Mouse (Mus musculus) hindbrain, embryonic 11.5 days (tissue): ENCODE measurements around the gene Gm45799. TPM values are rescaled to one million over a fixed set of nuclear protein-coding genes. Genes with fewer than 3 reads are reported as not detected.

Source experiments
- ATAC-seq: fragments of 200-750 bp; cut with Nextera tagmentation; 2 replicates; pipeline ENCODE4 v1.8.0; 2017; ENCODE audit warnings: mild to moderate bottlenecking, moderate TSS enrichment, moderate library complexity; ENCODE audit not compliant: low FRiP score
- DNase-seq: peaks from one replicate; pipeline ENCODE4 v3.0.0-alpha.2; 2015; ENCODE audit warnings: low spot score
- H3K27ac ChIP-seq: fragments of 300-500 bp; sonication (generic); 2 replicates; pipeline ENCODE4 v1.5.1; 2014; ENCODE audit warnings: mild to moderate bottlenecking, low read depth, low read length
- H3K27me3 ChIP-seq: fragments of 300-500 bp; sonication (generic); 2 replicates; pipeline ENCODE4 v1.6.1; 2014; ENCODE audit warnings: mild to moderate bottlenecking, low read length, moderate library complexity, mixed read lengths; ENCODE audit not compliant: control insufficient read depth, insufficient read depth
- H3K36me3 ChIP-seq: fragments of 300-500 bp; sonication (generic); 2 replicates; pipeline ENCODE4 v1.6.1; 2014; ENCODE audit warnings: mild to moderate bottlenecking, low read length, moderate library complexity, mixed read lengths; ENCODE audit not compliant: control insufficient read depth, insufficient read depth
- H3K4me1 ChIP-seq: fragments of 300-500 bp; sonication (generic); replicated peaks from 2 replicates; pipeline ENCODE4 v1.6.1; 2014; ENCODE audit warnings: low read length, mixed read lengths; ENCODE audit not compliant: control insufficient read depth, insufficient read depth
- H3K4me2 ChIP-seq: fragments of 300-500 bp; sonication (generic); replicated peaks from 2 replicates; pipeline ENCODE4 v1.6.1; 2014; ENCODE audit warnings: mild to moderate bottlenecking, low read depth, low read length
- H3K4me3 ChIP-seq: fragments of 300-500 bp; sonication (generic); 2 replicates; pipeline ENCODE4 v1.5.1; 2014; ENCODE audit warnings: low read depth, low read length
- H3K9ac ChIP-seq: fragments of 300-500 bp; sonication (generic); 2 replicates; pipeline ENCODE4 v1.6.1; 2014; ENCODE audit warnings: low read depth, low read length
- H3K9me3 ChIP-seq: fragments of 300-500 bp; sonication (generic); 2 replicates; pipeline ENCODE4 v1.6.1; 2016; ENCODE audit warnings: low read length; ENCODE audit not compliant: control insufficient read depth
- WGBS: fragments of 180-500 bp; shearing (Covaris S2); extraction: QIAGEN DNeasy Blood & Tissue Kit; methylation state at CpG from one replicate; pipeline ENCODE4 v1.1.7; 2014; 5-methylcytosine and 5-hydroxymethylcytosine counted together
- polyA plus RNA-seq: library from polyadenylated mRNA; unstranded; fragments of >200 nt; fragmentation: Nextera tagmentation; extraction: Ambion mirVana; gene quantifications from 2 replicates; pipeline ENCODE4 v1.2.1, GENCODE M21; 2014

Gene Gm45799
- polyA plus RNA-seq, result 10.2 and 10.8 TPM in 2 replicates

GRCm38 (mm10) chr7:105640233-105640893, at the start of gene Gm45799, which contains the start of gene Arfip2:
TSS of gene Gm45799 (plus strand) at chr7:105640552.
TSS of gene Arfip2 (minus strand) at chr7:105640416.
- WGBS, result under 1% methylated on average over 44 of the region's 45 CpGs
- 0 out of 2 replicates have a peak, but pooled peaks cover 5% of the 10 kb centered on the region for H3K4me1 ChIP-seq
- no peaks in the 10 kb centered on the region for H3K27me3 ChIP-seq
- peak within 1 kb of the TSS; percentile 76 for H3K4me3 ChIP-seq
- ATAC-seq (peak; percentile 97), DNase-seq (peak; percentile 98)
- peak within 1 kb of the TSS; percentile 76 for H3K27ac ChIP-seq
- H3K4me2 ChIP-seq, result peak within 1 kb of the TSS; percentile 95
- H3K36me3 ChIP-seq, result no peaks in the 10 kb centered on the region
- no peaks in the 10 kb centered on the region for H3K9me3 ChIP-seq
- peak within 1 kb of the TSS; percentile 82 for H3K9ac ChIP-seq

- 37% methylated on average over 9 of the region's 9 CpGs for WGBS
- H3K4me2 ChIP-seq, result no peak overlapping the region
- peak; percentile 65; the same call in 1 of the 2 replicates for ATAC-seq
These were observed 37.3 kb upstream of the Gm45799 start for GRCm38 (mm10) chr7:105602860-105603623.

GRCm38 (mm10) chr7:105608467-105608866, 31.9 kb upstream of the Gm45799 start:
- ATAC-seq (no peak), DNase-seq (no peak)
- H3K4me1 ChIP-seq, result no peaks in the 10 kb centered on the region
- H3K9ac ChIP-seq, result no peak overlapping the region
- H3K36me3 ChIP-seq, result peaks cover 4% of the 10 kb centered on the region; the same call in 1 of the 2 replicates
- WGBS, result 87% methylated on average over 3 of the region's 3 CpGs
- H3K4me2 ChIP-seq, result no peak overlapping the region
- no peak overlapping the region for H3K27ac ChIP-seq
- no peaks in the 10 kb centered on the region for H3K27me3 ChIP-seq
- H3K4me3 ChIP-seq, result no peak overlapping the region
- H3K9me3 ChIP-seq, result no peaks in the 10 kb centered on the region

More at GRCm38 (mm10) chr7:105602860-105603623, 37.3 kb upstream of the Gm45799 start:
- Histone ChIP-seq H3K9me3 (no peaks in the 10 kb centered on the region), H3K4me1 (no peaks in the 10 kb centered on the region), H3K27me3 (no peaks in the 10 kb centered on the region), H3K4me3 (no peak overlapping the region), H3K27ac (no peak overlapping the region), H3K9ac (no peak overlapping the region), H3K36me3 (no peaks in the 10 kb centered on the region)
- peak; percentile 77 for DNase-seq

GRCm38 (mm10) chr7:105611767-105612166, 28.6 kb upstream of the Gm45799 start:
- peaks cover 6% of the 10 kb centered on the region; the same call in 1 of the 2 replicates for H3K36me3 ChIP-seq
- no peak overlapping the region for H3K4me3 ChIP-seq
- no peak overlapping the region for H3K9ac ChIP-seq
- no peaks in the 10 kb centered on the region for H3K27me3 ChIP-seq
- 100% methylated on average over 1 of the region's 1 CpGs for WGBS
- ATAC-seq (no peak), DNase-seq (no peak)
- H3K4me1 ChIP-seq, result no peaks in the 10 kb centered on the region
- H3K9me3 ChIP-seq, result no peaks in the 10 kb centered on the region
- H3K4me2 ChIP-seq, result no peak overlapping the region
- no peak overlapping the region for H3K27ac ChIP-seq

GRCm38 (mm10) chr7:105614400-105614799, 26.0 kb upstream of the Gm45799 start:
- ATAC-seq, result no peak
- Histone ChIP-seq H3K9ac (no peak overlapping the region), H3K4me1 (no peaks in the 10 kb centered on the region), H3K27ac (no peak overlapping the region), H3K4me3 (no peak overlapping the region), H3K9me3 (no peaks in the 10 kb centered on the region), H3K36me3 (peaks cover 15% of the 10 kb centered on the region; the same call in 1 of the 2 replicates), H3K4me2 (no peak overlapping the region), H3K27me3 (no peaks in the 10 kb centered on the region)
- no peak for DNase-seq
- 86% methylated on average over 1 of the region's 1 CpGs for WGBS

GRCm38 (mm10) chr7:105615720-105616119, 24.6 kb upstream of the Gm45799 start:
- no peaks in the 10 kb centered on the region for H3K9me3 ChIP-seq
- H3K36me3 ChIP-seq, result peaks cover 15% of the 10 kb centered on the region; the same call in 1 of the 2 replicates
- H3K4me1 ChIP-seq, result no peaks in the 10 kb centered on the region
- ATAC-seq (no peak), DNase-seq (no peak)
- no peaks in the 10 kb centered on the region for H3K27me3 ChIP-seq
- WGBS, result 88% methylated on average over 1 of the region's 1 CpGs
- H3K4me3 ChIP-seq, result no peak overlapping the region
- H3K27ac ChIP-seq, result no peak overlapping the region
- H3K4me2 ChIP-seq, result no peak overlapping the region
- H3K9ac ChIP-seq, result no peak overlapping the region

- Histone ChIP-seq H3K4me3 (no peak overlapping the region), H3K4me1 (no peaks in the 10 kb centered on the region), H3K9me3 (no peaks in the 10 kb centered on the region), H3K27ac (no peak overlapping the region), H3K27me3 (no peaks in the 10 kb centered on the region), H3K36me3 (peaks cover 15% of the 10 kb centered on the region; the same call in 1 of the 2 replicates), H3K9ac (no peak overlapping the region), H3K4me2 (no peak overlapping the region)
- ATAC-seq, result no peak
- DNase-seq, result no peak
- WGBS, result 91% methylated on average over 6 of the region's 6 CpGs
These were observed 23.8 kb upstream of the Gm45799 start for GRCm38 (mm10) chr7:105616561-105616960.

- peaks cover 13% of the 10 kb centered on the region; the same call in 1 of the 2 replicates for H3K36me3 ChIP-seq
These were observed 22.5 kb upstream of the Gm45799 start for GRCm38 (mm10) chr7:105617810-105618209.

More at GRCm38 (mm10) chr7:105617810-105618209, 22.5 kb upstream of the Gm45799 start:
- Histone ChIP-seq H3K9me3 (no peaks in the 10 kb centered on the region), H3K27me3 (no peaks in the 10 kb centered on the region), H3K4me1 (no peaks in the 10 kb centered on the region), H3K27ac (no peak overlapping the region), H3K4me3 (no peak overlapping the region), H3K9ac (no peak overlapping the region), H3K4me2 (no peak overlapping the region)
- ATAC-seq, result no peak
- no peak for DNase-seq
- 96% methylated on average over 22 of the region's 22 CpGs for WGBS
